Mouse (Mus musculus): ENCODE measurements at regions not wholly inside any gene's neighbourhood (a gene's known extent, or its start where the extent isn't known, plus 50 kb on each side); places are given as distances from the start of the nearest gene placed in this dataset.

DNA sequence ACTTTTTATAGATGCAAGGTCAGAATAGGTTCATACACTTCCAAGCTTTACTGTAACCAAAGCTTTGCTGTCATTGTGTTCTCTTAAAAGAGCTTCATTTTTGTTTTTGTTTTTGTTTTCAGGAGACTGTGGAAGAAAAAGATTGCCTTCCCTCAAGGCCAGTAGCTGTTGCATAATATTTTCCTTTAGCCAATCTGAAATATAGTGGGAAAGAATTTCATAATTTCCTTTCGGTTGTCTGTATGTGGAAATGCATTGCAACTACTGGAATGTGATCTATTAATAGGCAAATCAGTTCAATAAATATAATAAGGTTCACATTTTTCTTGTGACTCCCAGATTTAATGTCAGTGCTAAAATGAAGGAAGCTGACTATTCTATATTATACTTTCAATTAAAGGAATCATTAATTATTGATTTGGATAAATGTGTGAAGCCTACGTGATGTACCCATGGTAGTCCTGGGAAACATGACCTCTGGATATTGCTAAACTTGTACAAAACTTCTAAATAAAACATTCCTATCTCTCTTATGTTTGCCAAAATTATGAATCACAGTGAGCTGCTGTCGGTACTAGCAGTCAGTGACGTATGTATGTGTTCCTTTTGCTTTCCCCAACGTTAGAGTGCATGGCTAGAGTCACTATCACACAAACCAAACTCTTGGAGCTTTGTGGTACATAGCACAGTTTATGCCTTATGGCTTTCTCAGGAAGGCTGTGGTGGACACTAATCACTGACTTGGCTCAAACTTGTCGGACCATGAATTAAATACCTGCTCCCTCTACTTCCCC is 102.6 kb downstream of the Rgs2 start:
- TF ChIP-seq POLR2A (IDR thresholded peaks at IDR 0.05; ENCODE audit: extremely low read depth, insufficient read depth, low read length) (no peak), CTCF (IDR thresholded peaks at IDR 0.05; ENCODE audit: low read depth, low read length) (no peak)
